Mouse (Mus musculus) liver, embryonic 12.5 days (tissue): ENCODE measurements at regions not wholly inside any gene's neighbourhood (a gene's known extent, or its start where the extent isn't known, plus 50 kb on each side); places are given as distances from the start of the nearest gene placed in this dataset.

ENCODE experiments used
- ATAC-seq: fragments of 200-750 bp; cut with Nextera tagmentation; 2 replicates; pipeline ENCODE4 v1.8.0; 2017; ENCODE audit warnings: moderate number of reproducible peaks, mild to moderate bottlenecking, moderate library complexity
- H3K27ac ChIP-seq: fragments of 300-500 bp; sonication (generic); 2 replicates; pipeline ENCODE4 v1.5.1; 2016; ENCODE audit warnings: mild to moderate bottlenecking
- H3K27me3 ChIP-seq: fragments of 300-500 bp; sonication (generic); replicated peaks from 2 replicates; pipeline ENCODE4 v1.6.1; 2016; ENCODE audit warnings: mild to moderate bottlenecking, moderate library complexity
- H3K36me3 ChIP-seq: fragments of 300-500 bp; sonication (generic); 2 replicates; pipeline ENCODE4 v1.6.1; 2016; ENCODE audit warnings: mild to moderate bottlenecking, moderate library complexity
- H3K4me1 ChIP-seq: fragments of 300-500 bp; sonication (generic); 2 replicates; pipeline ENCODE4 v1.6.1; 2016
- H3K4me2 ChIP-seq: fragments of 300-500 bp; sonication (generic); 2 replicates; pipeline ENCODE4 v1.6.1; 2016; ENCODE audit warnings: mild to moderate bottlenecking, moderate library complexity
- H3K4me3 ChIP-seq: fragments of 300-500 bp; sonication (generic); 2 replicates; pipeline ENCODE4 v1.5.1; 2016; ENCODE audit warnings: mild to moderate bottlenecking, moderate library complexity
- H3K9ac ChIP-seq: fragments of 300-500 bp; sonication (generic); 2 replicates; pipeline ENCODE4 v1.6.1; 2016; ENCODE audit warnings: mild to moderate bottlenecking, moderate library complexity
- H3K9me3 ChIP-seq: fragments of 300-500 bp; sonication (generic); replicated peaks from 2 replicates; pipeline ENCODE4 v1.6.1; 2016; ENCODE audit warnings: mild to moderate bottlenecking, moderate library complexity
- WGBS: fragments of 180-500 bp; shearing (Covaris S2); methylation state at CpG from one replicate; pipeline ENCODE4 v1.1.7; 2016; ENCODE audit not compliant: insufficient replicate concordance; 5-methylcytosine and 5-hydroxymethylcytosine counted together

DNA sequence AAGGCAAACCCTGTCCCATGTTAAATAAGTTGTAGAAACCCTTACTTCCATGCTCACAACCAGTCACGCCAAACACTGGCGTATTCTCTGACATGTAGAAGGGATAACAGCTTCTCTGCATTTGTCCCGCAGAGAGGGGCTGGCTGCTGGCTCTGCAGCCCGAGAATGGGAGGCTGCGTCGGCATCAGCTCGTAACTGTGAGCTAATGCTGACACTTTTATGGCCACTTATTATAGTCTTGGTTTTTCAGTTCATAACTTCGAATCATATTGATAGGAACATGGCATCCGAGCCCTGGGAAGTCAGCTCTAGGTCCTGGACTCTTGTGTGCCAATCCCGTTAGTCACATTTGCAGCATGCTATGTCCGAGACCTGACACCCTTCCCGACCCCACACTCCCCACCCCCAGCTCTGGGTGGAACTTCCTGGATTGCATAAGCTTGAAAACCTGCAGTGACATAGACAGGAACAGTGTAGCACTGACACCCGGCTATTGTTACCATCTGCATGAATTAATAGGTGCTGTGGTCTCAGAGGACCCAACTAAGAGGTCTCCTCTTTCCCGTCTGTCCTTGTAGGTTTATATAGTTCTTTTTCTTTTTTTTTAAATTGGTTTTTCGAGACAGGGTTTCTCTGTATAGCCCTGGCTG lies 217.3 kb upstream of the Sall1 start:
- Histone ChIP-seq H3K9me3 (0 out of 2 replicates have a peak, but pooled peaks cover 4% of the 10 kb centered on the region), H3K27ac (no peak overlapping the region), H3K9ac (no peak overlapping the region), H3K4me2 (no peak overlapping the region), H3K4me3 (no peak overlapping the region), H3K27me3 (no peaks in the 10 kb centered on the region), H3K36me3 (no peaks in the 10 kb centered on the region), H3K4me1 (no peaks in the 10 kb centered on the region)
- WGBS = 52% methylated on average over 15 of the region's 15 CpGs
- no peak for ATAC-seq

DNA sequence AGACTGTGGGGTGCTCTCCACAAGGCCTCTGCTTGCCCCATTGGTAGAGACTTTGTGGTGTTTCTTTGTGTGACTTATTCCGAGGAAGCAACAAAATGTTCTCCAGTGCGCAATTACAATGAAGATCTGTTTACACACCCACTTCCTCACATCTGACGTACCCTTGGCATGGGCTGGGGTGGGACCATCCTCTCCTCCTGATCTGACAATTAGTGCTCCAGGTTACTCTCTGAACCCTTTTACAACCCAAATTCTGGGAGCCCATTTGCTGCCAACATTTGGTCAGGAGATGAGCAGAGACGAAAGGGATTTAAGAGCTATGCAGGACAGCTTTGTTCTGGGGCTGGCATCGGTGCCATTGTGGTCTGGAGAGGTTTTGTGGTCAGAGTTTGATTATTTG lies 215.9 kb upstream of the Sall1 start:
- H3K4me2 ChIP-seq = no peak overlapping the region
- H3K9ac ChIP-seq = no peak overlapping the region
- H3K36me3 ChIP-seq = no peaks in the 10 kb centered on the region
- H3K27me3 ChIP-seq = no peaks in the 10 kb centered on the region
- no peak overlapping the region for H3K27ac ChIP-seq
- no peaks in the 10 kb centered on the region for H3K4me1 ChIP-seq
- H3K4me3 ChIP-seq = no peak overlapping the region
- 64% methylated on average over 5 of the region's 5 CpGs for WGBS
- no peak for ATAC-seq
- H3K9me3 ChIP-seq = no peaks in the 10 kb centered on the region

DNA sequence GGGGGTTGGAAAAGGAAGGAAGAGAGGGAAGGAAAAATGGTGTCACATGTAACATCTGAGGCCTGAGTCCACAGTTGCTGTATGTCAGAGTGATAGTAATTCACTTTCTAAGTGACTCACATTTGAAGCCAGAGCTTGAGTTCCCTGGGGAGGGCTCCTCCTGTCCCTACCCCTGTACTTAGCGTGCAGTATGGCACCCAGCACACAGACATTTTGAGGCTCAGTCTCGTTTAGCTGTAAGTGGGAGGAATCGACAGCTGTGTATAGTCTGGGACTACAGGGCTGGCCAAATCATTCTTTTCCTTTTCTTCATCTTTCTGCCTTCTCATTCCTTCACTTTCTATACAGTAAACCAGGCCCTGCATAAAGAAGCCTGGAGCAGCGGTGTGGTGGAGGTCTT lies 202.4 kb upstream of the Sall1 start:
- Histone ChIP-seq H3K4me2 (no peak overlapping the region), H3K36me3 (no peaks in the 10 kb centered on the region), H3K27me3 (peaks cover 39% of the 10 kb centered on the region), H3K4me1 (no peaks in the 10 kb centered on the region), H3K4me3 (no peak overlapping the region), H3K27ac (no peak overlapping the region), H3K9me3 (no peaks in the 10 kb centered on the region), H3K9ac (no peak overlapping the region)
- no peak for ATAC-seq
- 60% methylated on average over 4 of the region's 4 CpGs for WGBS

- Histone ChIP-seq H3K9me3 (no peaks in the 10 kb centered on the region), H3K27ac (no peak overlapping the region), H3K4me2 (no peak overlapping the region), H3K9ac (no peak overlapping the region), H3K4me1 (no peaks in the 10 kb centered on the region), H3K27me3 (peaks cover 39% of the 10 kb centered on the region), H3K4me3 (no peak overlapping the region), H3K36me3 (no peaks in the 10 kb centered on the region)
- no peak for ATAC-seq
- 33% methylated on average over 25 of the region's 25 CpGs for WGBS
Observed at GRCm38 (mm10) chr8:89245131-89245751, 201.3 kb upstream of the Sall1 start.

- Histone ChIP-seq H3K4me3 (no peak overlapping the region), H3K4me1 (no peaks in the 10 kb centered on the region), H3K9me3 (no peaks in the 10 kb centered on the region), H3K9ac (no peak overlapping the region), H3K27ac (no peak overlapping the region), H3K4me2 (no peak overlapping the region), H3K27me3 (peaks cover 38% of the 10 kb centered on the region), H3K36me3 (no peaks in the 10 kb centered on the region)
- 49% methylated on average over 5 of the region's 5 CpGs for WGBS
- ATAC-seq = no peak
Observed at GRCm38 (mm10) chr8:89241686-89242085, 197.7 kb upstream of the Sall1 start.

DNA sequence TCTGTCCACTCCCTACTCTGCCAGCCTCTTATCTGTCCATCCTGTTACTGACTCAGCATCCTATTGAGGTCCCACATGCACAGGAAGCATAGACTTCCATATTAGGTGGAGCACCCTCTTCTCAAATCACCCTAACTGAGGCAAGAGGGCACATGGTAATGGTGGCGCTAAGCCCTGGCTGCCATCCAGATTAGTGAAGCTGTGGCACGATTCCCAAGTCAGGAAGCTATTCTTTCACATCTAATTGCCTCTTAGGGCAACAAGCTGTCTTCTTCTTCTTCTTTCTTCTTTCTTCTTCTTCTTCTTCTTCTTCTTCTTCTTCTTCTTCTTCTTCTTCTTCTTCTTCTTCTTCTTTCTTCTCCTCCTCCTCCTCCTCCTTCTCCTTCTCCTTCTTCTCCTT lies 195.7 kb upstream of the Sall1 start:
- no peak for ATAC-seq
- Histone ChIP-seq H3K36me3 (no peaks in the 10 kb centered on the region), H3K9ac (no peak overlapping the region), H3K4me3 (no peak overlapping the region), H3K4me2 (no peak overlapping the region), H3K27ac (no peak overlapping the region), H3K27me3 (peaks cover 22% of the 10 kb centered on the region), H3K4me1 (no peaks in the 10 kb centered on the region), H3K9me3 (no peaks in the 10 kb centered on the region)
- WGBS = 73% methylated on average over 2 of the region's 2 CpGs

DNA sequence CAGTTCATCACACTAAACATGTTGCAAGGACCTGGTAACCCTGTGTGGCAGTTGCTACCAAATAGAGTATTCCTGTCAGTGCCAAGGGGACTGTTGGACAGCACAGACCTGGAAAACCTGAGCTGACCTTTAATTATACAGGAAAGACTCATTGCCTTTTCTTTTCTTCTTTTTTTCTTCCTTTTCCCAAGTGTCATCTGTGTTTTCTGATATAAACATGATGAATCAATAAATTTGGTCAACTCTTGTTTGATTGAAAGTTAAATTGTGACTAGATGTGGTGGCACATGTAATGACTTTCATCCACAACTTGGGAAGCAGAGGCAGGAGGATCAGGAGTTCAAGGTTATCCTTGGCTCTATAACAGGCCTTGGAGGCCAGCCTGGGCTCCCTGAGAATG lies 190.1 kb upstream of the Sall1 start:
- H3K27ac ChIP-seq = no peak overlapping the region
- no peak overlapping the region for H3K9ac ChIP-seq
- H3K36me3 ChIP-seq = no peaks in the 10 kb centered on the region
- no peaks in the 10 kb centered on the region for H3K4me1 ChIP-seq
- no peak overlapping the region for H3K4me3 ChIP-seq
- no peaks in the 10 kb centered on the region for H3K27me3 ChIP-seq
- ATAC-seq = no peak
- H3K9me3 ChIP-seq = no peaks in the 10 kb centered on the region
- H3K4me2 ChIP-seq = no peak overlapping the region

DNA sequence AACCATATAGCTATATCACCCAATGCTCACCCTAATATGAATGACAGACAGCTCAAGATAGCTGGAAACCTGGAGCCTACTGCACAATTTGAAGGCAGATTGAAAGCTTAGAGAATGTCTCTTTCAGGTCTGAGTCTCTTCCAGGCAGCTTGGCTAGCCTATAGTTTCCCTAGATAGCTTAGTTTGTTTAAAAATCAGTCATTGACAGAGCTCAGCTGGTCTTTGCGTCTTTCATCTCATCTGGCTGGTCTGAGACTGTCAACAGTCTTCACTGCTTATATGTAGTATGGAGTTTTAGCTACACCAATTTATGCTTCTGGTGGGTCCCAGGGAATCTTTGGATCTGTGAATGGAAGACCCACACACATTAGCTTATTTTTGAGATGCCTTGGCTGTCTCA lies 188.4 kb upstream of the Sall1 start:
- Histone ChIP-seq H3K4me2 (no peak overlapping the region), H3K9me3 (no peaks in the 10 kb centered on the region), H3K4me1 (no peaks in the 10 kb centered on the region), H3K27me3 (no peaks in the 10 kb centered on the region), H3K9ac (no peak overlapping the region), H3K27ac (no peak overlapping the region), H3K4me3 (no peak overlapping the region), H3K36me3 (no peaks in the 10 kb centered on the region)
- WGBS = 65% methylated on average over 1 of the region's 1 CpGs
- ATAC-seq = no peak

- no peak for ATAC-seq
- no peaks in the 10 kb centered on the region for H3K9me3 ChIP-seq
- 72% methylated on average over 3 of the region's 3 CpGs for WGBS
- no peak overlapping the region for H3K4me2 ChIP-seq
- H3K27me3 ChIP-seq = no peaks in the 10 kb centered on the region
- no peak overlapping the region for H3K9ac ChIP-seq
- no peak overlapping the region for H3K27ac ChIP-seq
- H3K4me3 ChIP-seq = no peak overlapping the region
- H3K36me3 ChIP-seq = no peaks in the 10 kb centered on the region
- no peaks in the 10 kb centered on the region for H3K4me1 ChIP-seq
Observed at GRCm38 (mm10) chr8:89229144-89229543, 185.2 kb upstream of the Sall1 start.

- Histone ChIP-seq H3K27me3 (no peaks in the 10 kb centered on the region), H3K27ac (no peak overlapping the region), H3K36me3 (no peaks in the 10 kb centered on the region), H3K9ac (no peak overlapping the region), H3K9me3 (no peaks in the 10 kb centered on the region), H3K4me2 (no peak overlapping the region), H3K4me3 (no peak overlapping the region), H3K4me1 (no peaks in the 10 kb centered on the region)
- 38% methylated on average over 7 of the region's 7 CpGs for WGBS
- ATAC-seq = no peak
Observed at GRCm38 (mm10) chr8:89220870-89221269, 176.9 kb upstream of the Sall1 start.

DNA sequence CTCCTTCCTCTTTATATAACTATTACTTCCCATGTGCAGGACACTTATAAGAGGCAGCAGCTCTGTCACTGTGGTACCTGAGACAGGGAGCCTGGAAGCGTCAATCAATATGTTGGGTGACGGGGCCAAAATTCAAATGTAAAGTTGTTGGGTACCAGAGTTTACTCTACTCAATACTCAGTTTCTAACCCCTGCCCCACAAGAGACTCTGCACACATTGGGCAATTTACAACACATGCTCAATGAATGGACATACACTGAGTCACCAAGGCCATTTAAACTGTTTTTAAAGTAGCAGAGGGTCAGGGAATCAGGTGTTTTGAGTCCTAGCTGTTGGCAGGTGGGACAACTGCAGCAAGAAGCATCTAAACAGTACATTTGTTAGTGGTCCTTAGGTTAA lies 176.4 kb upstream of the Sall1 start:
- H3K4me3 ChIP-seq = no peak overlapping the region
- no peaks in the 10 kb centered on the region for H3K36me3 ChIP-seq
- no peaks in the 10 kb centered on the region for H3K27me3 ChIP-seq
- H3K9ac ChIP-seq = no peak overlapping the region
- no peaks in the 10 kb centered on the region for H3K4me1 ChIP-seq
- no peaks in the 10 kb centered on the region for H3K9me3 ChIP-seq
- no peak overlapping the region for H3K27ac ChIP-seq
- no peak overlapping the region for H3K4me2 ChIP-seq
- 73% methylated on average over 2 of the region's 2 CpGs for WGBS
- ATAC-seq = no peak

DNA sequence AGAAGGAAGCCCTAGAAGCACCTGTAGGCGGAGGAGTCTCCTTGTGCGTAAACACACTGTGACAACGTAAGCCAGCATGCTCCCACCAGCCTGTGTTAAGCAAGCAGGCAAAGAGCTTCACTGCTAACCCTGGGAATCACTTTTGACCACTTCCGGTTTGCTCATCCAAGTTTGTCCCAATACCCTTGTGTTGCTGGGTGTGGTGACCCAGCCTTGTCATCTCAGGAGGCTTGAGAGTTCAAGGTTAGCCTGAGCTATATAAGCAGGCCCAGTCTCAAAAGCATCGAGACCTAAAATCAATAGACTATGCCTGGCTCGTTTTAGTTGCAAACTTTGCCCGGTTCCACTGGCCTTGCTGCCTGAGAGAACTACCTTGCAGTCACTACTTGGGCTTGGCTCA lies 175.2 kb upstream of the Sall1 start:
- Histone ChIP-seq H3K27me3 (no peaks in the 10 kb centered on the region), H3K36me3 (no peaks in the 10 kb centered on the region), H3K9me3 (no peaks in the 10 kb centered on the region), H3K4me2 (no peak overlapping the region), H3K9ac (no peak overlapping the region), H3K27ac (no peak overlapping the region), H3K4me1 (no peaks in the 10 kb centered on the region), H3K4me3 (no peak overlapping the region)
- no peak for ATAC-seq
- 78% methylated on average over 7 of the region's 7 CpGs for WGBS

DNA sequence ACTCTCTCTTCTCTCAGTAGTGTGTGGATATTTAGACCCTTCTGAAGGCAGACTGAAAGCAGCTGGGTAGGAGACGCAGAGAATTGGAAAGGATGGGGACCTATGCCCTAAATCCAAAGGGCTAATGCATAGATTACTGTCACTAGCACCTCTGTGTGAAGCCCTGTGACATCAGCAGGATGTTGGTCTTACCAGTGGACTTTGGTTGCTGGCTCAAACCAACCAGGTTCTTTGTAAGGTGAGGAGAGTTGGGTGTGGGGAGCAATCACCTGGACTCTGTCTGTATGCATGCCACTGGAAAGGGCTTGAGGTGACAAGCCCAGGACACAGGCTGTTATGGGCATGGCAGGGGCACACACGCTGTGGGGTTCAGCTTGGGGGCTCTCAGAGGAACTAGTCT lies 173.7 kb upstream of the Sall1 start:
- 63% methylated on average over 2 of the region's 2 CpGs for WGBS
- Histone ChIP-seq H3K9ac (no peak overlapping the region), H3K4me1 (no peaks in the 10 kb centered on the region), H3K27ac (no peak overlapping the region), H3K9me3 (no peaks in the 10 kb centered on the region), H3K27me3 (no peaks in the 10 kb centered on the region), H3K4me2 (no peak overlapping the region), H3K4me3 (no peak overlapping the region), H3K36me3 (no peaks in the 10 kb centered on the region)
- ATAC-seq = no peak
